Mouse (Mus musculus) stomach, embryonic 16.5 days (tissue): ENCODE data around the gene Olfr311. TPM values are rescaled to one million over a fixed set of nuclear protein-coding genes. Genes with fewer than 3 reads are reported as not detected.
"Not testable (repeated sequence)": the region's sequence is repeated elsewhere in the genome, so short reads cannot be mapped to it uniquely, and the experiment has no call there.

Experiments
- ATAC-seq: fragments of 200-750 bp; cut with Nextera tagmentation; 2 replicates; pipeline ENCODE4 v1.8.0; 2017; ENCODE audit warnings: moderate number of reproducible peaks, moderate TSS enrichment; ENCODE audit not compliant: insufficient read depth, low FRiP score
- H3K27ac ChIP-seq: fragments of 300-500 bp; sonication (generic); 2 replicates; pipeline ENCODE4 v1.5.1; 2014; ENCODE audit warnings: low read length
- H3K27me3 ChIP-seq: fragments of 300-500 bp; sonication (generic); 2 replicates; pipeline ENCODE4 v1.6.1; 2014; ENCODE audit warnings: low read length, control low read depth, mixed read lengths; ENCODE audit not compliant: control insufficient read depth, insufficient read depth
- H3K36me3 ChIP-seq: fragments of 300-500 bp; sonication (generic); 2 replicates; pipeline ENCODE4 v1.6.1; 2014; ENCODE audit warnings: low read length; ENCODE audit not compliant: control insufficient read depth, insufficient read depth
- H3K4me1 ChIP-seq: fragments of 300-500 bp; sonication (generic); 2 replicates; pipeline ENCODE4 v1.6.1; 2014; ENCODE audit warnings: low read length, control low read depth, mixed read lengths; ENCODE audit not compliant: control insufficient read depth, insufficient read depth
- H3K4me2 ChIP-seq: fragments of 300-500 bp; sonication (generic); 2 replicates; pipeline ENCODE4 v1.6.1; 2014; ENCODE audit warnings: low read depth, low read length, mixed read lengths
- H3K4me3 ChIP-seq: fragments of 300-500 bp; sonication (generic); replicated peaks from 2 replicates; pipeline ENCODE4 v1.5.1; 2014; ENCODE audit warnings: mild to moderate bottlenecking, low read length
- H3K9ac ChIP-seq: fragments of 300-500 bp; sonication (generic); 2 replicates; pipeline ENCODE4 v1.6.1; 2014; ENCODE audit warnings: low read length
- H3K9me3 ChIP-seq: fragments of 300-500 bp; sonication (generic); replicated peaks from 2 replicates; pipeline ENCODE4 v1.6.1; 2016; ENCODE audit warnings: low read length, control low read depth; ENCODE audit not compliant: control insufficient read depth
- WGBS: fragments of 180-500 bp; shearing (Covaris S2); extraction: QIAGEN DNeasy Blood & Tissue Kit; methylation state at CpG from one replicate; pipeline ENCODE4 v1.1.7; 2014; 5-methylcytosine and 5-hydroxymethylcytosine counted together
- polyA plus RNA-seq: library from polyadenylated mRNA; unstranded; fragments of >200 nt; fragmentation: Nextera tagmentation; extraction: Ambion mirVana; gene quantifications from 2 replicates; pipeline ENCODE4 v1.2.1, GENCODE M21; 2015

Gene Olfr311
- polyA plus RNA-seq: not detected in 2 replicates

GRCm38 (mm10) chr11:58838951-58839350, at the start of gene Olfr311:
TSS of gene Olfr311 (plus strand) at chr11:58839251.
- H3K4me3 ChIP-seq, H3K4me1 ChIP-seq, H3K4me2 ChIP-seq, H3K27me3 ChIP-seq, ATAC-seq, H3K9ac ChIP-seq, H3K36me3 ChIP-seq, H3K9me3 ChIP-seq, H3K27ac ChIP-seq: not testable (repeated sequence)

GRCm38 (mm10) chr11:58789532-58789931, 49.5 kb upstream of the Olfr311 start:
- no peak overlapping the region for H3K9ac ChIP-seq
- ATAC-seq: no peak
- 22% methylated on average over 3 of the region's 3 CpGs for WGBS

GRCm38 (mm10) chr11:58790053-58790452, 49.0 kb upstream of the Olfr311 start:
- H3K27ac ChIP-seq: no peak overlapping the region
- H3K9ac ChIP-seq: no peak overlapping the region
- no peaks in the 10 kb centered on the region for H3K27me3 ChIP-seq
- no peaks in the 10 kb centered on the region for H3K36me3 ChIP-seq
- H3K4me1 ChIP-seq: no peaks in the 10 kb centered on the region
- no peak overlapping the region for H3K4me2 ChIP-seq
- H3K9me3 ChIP-seq: no peaks in the 10 kb centered on the region
- H3K4me3 ChIP-seq: no peak overlapping the region
- WGBS: 43% methylated on average over 2 of the region's 2 CpGs
- ATAC-seq: no peak

More at GRCm38 (mm10) chr11:58789532-58789931, 49.5 kb upstream of the Olfr311 start:
- H3K36me3 ChIP-seq: no peaks in the 10 kb centered on the region
- no peak overlapping the region for H3K4me3 ChIP-seq
- no peak overlapping the region for H3K27ac ChIP-seq
- H3K4me1 ChIP-seq: no peaks in the 10 kb centered on the region
- no peaks in the 10 kb centered on the region for H3K9me3 ChIP-seq
- no peaks in the 10 kb centered on the region for H3K27me3 ChIP-seq
- no peak overlapping the region for H3K4me2 ChIP-seq

- Histone ChIP-seq H3K9me3 (no peaks in the 10 kb centered on the region), H3K36me3 (no peaks in the 10 kb centered on the region), H3K4me1 (no peaks in the 10 kb centered on the region), H3K4me2 (no peak overlapping the region), H3K9ac (no peak overlapping the region), H3K27me3 (no peaks in the 10 kb centered on the region), H3K4me3 (no peak overlapping the region), H3K27ac (no peak overlapping the region)
- 64% methylated on average over 6 of the region's 6 CpGs for WGBS
- no peak for ATAC-seq
Observed at GRCm38 (mm10) chr11:58790646-58791045, 48.4 kb upstream of the Olfr311 start.

- no peak overlapping the region for H3K4me2 ChIP-seq
- ATAC-seq: no peak
Observed at GRCm38 (mm10) chr11:58795856-58796255, 43.2 kb upstream of the Olfr311 start.

GRCm38 (mm10) chr11:58796850-58797249, 42.2 kb upstream of the Olfr311 start:
- Histone ChIP-seq H3K27ac (no peak overlapping the region), H3K9me3 (no peaks in the 10 kb centered on the region), H3K27me3 (no peaks in the 10 kb centered on the region), H3K4me2 (no peak overlapping the region), H3K36me3 (no peaks in the 10 kb centered on the region), H3K4me1 (peaks cover 5% of the 10 kb centered on the region), H3K4me3 (no peak overlapping the region), H3K9ac (no peak overlapping the region)
- ATAC-seq: no peak
- 75% methylated on average over 7 of the region's 7 CpGs for WGBS

More at GRCm38 (mm10) chr11:58795856-58796255, 43.2 kb upstream of the Olfr311 start:
- Histone ChIP-seq H3K9ac (no peak overlapping the region), H3K9me3 (no peaks in the 10 kb centered on the region), H3K36me3 (no peaks in the 10 kb centered on the region), H3K4me1 (no peaks in the 10 kb centered on the region), H3K4me3 (no peak overlapping the region), H3K27me3 (no peaks in the 10 kb centered on the region), H3K27ac (no peak overlapping the region)
- WGBS: 85% methylated on average over 2 of the region's 2 CpGs

- Histone ChIP-seq H3K4me2 (no peak overlapping the region), H3K4me3 (no peak overlapping the region), H3K4me1 (peaks cover 10% of the 10 kb centered on the region), H3K36me3 (no peaks in the 10 kb centered on the region), H3K27ac (no peak overlapping the region), H3K27me3 (no peaks in the 10 kb centered on the region), H3K9ac (no peak overlapping the region), H3K9me3 (no peaks in the 10 kb centered on the region)
- ATAC-seq: no peak
- WGBS: 73% methylated on average over 5 of the region's 5 CpGs
Observed at GRCm38 (mm10) chr11:58799747-58800146, 39.3 kb upstream of the Olfr311 start.

GRCm38 (mm10) chr11:58801558-58802228, 37.4 kb upstream of the Olfr311 start, which contains the start of gene Fam183b:
TSS of gene Fam183b (minus strand) at chr11:58801960.
- peaks cover 10% of the 10 kb centered on the region for H3K4me1 ChIP-seq
- H3K36me3 ChIP-seq: no peaks in the 10 kb centered on the region
- peak; percentile 72 for ATAC-seq
- 16% methylated on average over 14 of the region's 14 CpGs for WGBS
- H3K9me3 ChIP-seq: no peaks in the 10 kb centered on the region
- no peaks in the 10 kb centered on the region for H3K27me3 ChIP-seq
- H3K4me3 ChIP-seq: no peak within 1 kb of the TSS
- H3K9ac ChIP-seq: 0 out of 2 replicates have a peak within 1 kb of the TSS, but pooled peaks have one; percentile 23
- H3K4me2 ChIP-seq: peak within 1 kb of the TSS; percentile 40
- no peak within 1 kb of the TSS for H3K27ac ChIP-seq

GRCm38 (mm10) chr11:58803871-58804270, 35.2 kb upstream of the Olfr311 start:
- WGBS: 39% methylated on average over 4 of the region's 4 CpGs
- 0 out of 2 replicates have a peak overlapping the region, but pooled peaks have one; percentile 44 for H3K27ac ChIP-seq

More at GRCm38 (mm10) chr11:58803871-58804270, 35.2 kb upstream of the Olfr311 start:
- Histone ChIP-seq H3K4me1 (peaks cover 10% of the 10 kb centered on the region), H3K9me3 (no peaks in the 10 kb centered on the region), H3K36me3 (no peaks in the 10 kb centered on the region), H3K4me2 (no peak overlapping the region), H3K4me3 (no peak overlapping the region), H3K9ac (no peak overlapping the region), H3K27me3 (no peaks in the 10 kb centered on the region)
- no peak for ATAC-seq
